Mouse (Mus musculus) erythroblast, embryonic 14.5 days (primary cell): Measurements from ENCODE around the gene Fubp1.

ENCODE experiments used
- GATA1 ChIP-seq: IDR thresholded peaks from 2 replicates; pipeline ENCODE4 v1.6.1; 2012; ENCODE audit warnings: low read length, inconsistent platforms, mixed read lengths
- TAL1 ChIP-seq: IDR thresholded peaks from 3 replicates; pipeline ENCODE4 v1.6.1; 2012; ENCODE audit warnings: low read length, inconsistent platforms, mixed read lengths

DNA sequence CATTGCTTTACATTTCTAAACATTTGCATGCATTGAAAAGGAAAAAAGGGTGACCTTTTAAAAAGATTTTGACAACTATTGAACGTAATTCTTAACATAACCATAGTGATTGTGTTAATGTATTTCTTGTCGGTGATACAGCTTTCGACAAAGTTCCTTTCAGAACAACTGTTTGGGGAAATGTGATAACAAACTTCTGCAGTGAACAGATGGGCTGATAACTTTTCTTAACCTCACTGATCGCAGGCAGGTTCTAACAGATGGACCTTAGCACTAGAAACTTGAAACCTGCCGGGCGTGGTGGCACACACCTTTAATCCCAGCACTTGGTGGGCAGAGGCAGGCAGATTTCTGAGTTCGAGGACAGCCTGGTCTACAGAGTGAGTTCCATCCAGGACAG, 18.6 kb downstream of the Fubp1 start:
- TF ChIP-seq GATA1 (no peak), TAL1 (no peak)
